Mouse (Mus musculus) thymus, postnatal 36 days (tissue): Measurements from ENCODE around the gene Ptges2.

Experiments
- DNase-seq, 2 experiments: peaks; one replicate each; pipeline ENCODE4 v3.0.0; 2022; ENCODE audit warnings: mixed read lengths in 2 of 2

Gene Ptges2

GRCm38 (mm10) chr2:32416556-32416955, 20.9 kb downstream of the Ptges2 start:
- no peak for DNase-seq

GRCm38 (mm10) chr2:32417486-32417885, 21.8 kb downstream of the Ptges2 start:
- DNase-seq, result no peak

GRCm38 (mm10) chr2:32418430-32419151, 22.9 kb downstream of the Ptges2 start:
- no peak for DNase-seq

GRCm38 (mm10) chr2:32419359-32419758, 23.7 kb downstream of the Ptges2 start:
- DNase-seq, result no peak

- DNase-seq, result no peak
Measured at GRCm38 (mm10) chr2:32420066-32420608, 24.4 kb downstream of the Ptges2 start.

- no peak for DNase-seq
Measured at GRCm38 (mm10) chr2:32420647-32421046, 25.0 kb downstream of the Ptges2 start.

- DNase-seq, result no peak
Measured at GRCm38 (mm10) chr2:32421851-32422251, 26.2 kb downstream of the Ptges2 start.

- no peak for DNase-seq
Measured at GRCm38 (mm10) chr2:32423481-32424331, 28.0 kb downstream of the Ptges2 start.

- DNase-seq, result no peak
Measured at GRCm38 (mm10) chr2:32424796-32425195, 29.1 kb downstream of the Ptges2 start.

GRCm38 (mm10) chr2:32425568-32425967, 29.9 kb downstream of the Ptges2 start:
- no peak for DNase-seq

- no peak for DNase-seq
Measured at GRCm38 (mm10) chr2:32426141-32426540, 30.4 kb downstream of the Ptges2 start.

- no peak for DNase-seq
Measured at GRCm38 (mm10) chr2:32427720-32428119, 32.0 kb downstream of the Ptges2 start.

- DNase-seq, result no peak
Measured at GRCm38 (mm10) chr2:32428262-32428722, 32.6 kb downstream of the Ptges2 start.

- no peak for DNase-seq
Measured at GRCm38 (mm10) chr2:32429215-32429891, 33.7 kb downstream of the Ptges2 start.

GRCm38 (mm10) chr2:32430701-32431676, 35.3 kb downstream of the Ptges2 start:
- DNase-seq, result no peak

- DNase-seq, result no peak
Measured at GRCm38 (mm10) chr2:32436686-32437372, 41.1 kb downstream of the Ptges2 start.

- DNase-seq, result no peak
Measured at GRCm38 (mm10) chr2:32437612-32438166, 42.0 kb downstream of the Ptges2 start.

GRCm38 (mm10) chr2:32438733-32439132, 43.0 kb downstream of the Ptges2 start:
- DNase-seq, result no peak

- no peak for DNase-seq
Measured at GRCm38 (mm10) chr2:32439177-32439576, 43.5 kb downstream of the Ptges2 start.

GRCm38 (mm10) chr2:32440164-32440563, 44.5 kb downstream of the Ptges2 start:
- no peak for DNase-seq

- DNase-seq, result no peak
Measured at GRCm38 (mm10) chr2:32440632-32441031, 44.9 kb downstream of the Ptges2 start.
